Mouse (Mus musculus): ENCODE results near the gene Elk3. TPM values are rescaled to one million over a fixed set of nuclear protein-coding genes. Genes with fewer than 3 reads are reported as not detected.

Elk3 gene
- total RNA-seq (2023), result 10 to 100 TPM; 59.8 to 60.2 TPM

DNA sequence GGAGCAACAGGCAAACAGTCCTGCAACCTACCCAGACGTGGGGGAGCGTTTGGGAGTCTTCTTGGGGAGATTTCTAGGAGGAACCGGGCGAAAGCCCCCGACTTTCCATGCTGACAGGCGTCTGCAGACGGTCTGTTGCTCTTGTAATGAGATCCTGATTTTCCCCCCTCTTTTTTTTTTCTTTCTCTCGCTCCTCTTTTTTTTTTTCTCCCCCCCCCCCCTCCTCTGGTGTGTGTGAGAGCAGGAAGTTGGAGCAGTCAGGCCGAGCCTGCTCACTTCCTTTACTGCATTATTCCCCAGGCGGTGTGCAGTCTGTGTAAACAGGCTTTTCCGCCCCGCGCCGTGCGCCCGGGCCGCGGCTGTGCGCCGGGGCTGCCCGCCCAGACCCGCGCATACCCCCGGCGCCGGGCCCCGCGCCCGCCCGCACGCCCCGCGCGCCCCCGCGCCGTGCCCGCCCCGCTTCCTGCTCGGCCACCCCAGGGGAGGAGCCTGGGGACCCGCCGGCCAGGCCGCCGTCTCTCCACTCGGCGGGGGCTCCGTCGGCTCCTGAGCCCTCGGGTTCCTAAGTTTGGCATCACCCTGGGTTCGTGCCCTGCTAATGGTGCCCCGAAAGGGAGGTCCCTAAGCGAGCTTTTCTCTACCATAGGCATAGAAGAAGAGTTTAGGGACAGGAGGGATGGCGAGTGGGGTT, at the start of gene Elk3:
Gene Elk3, minus strand, starts transcription at position 415 of the 691 bp plus-strand sequence.

Other genes with a start within 250 kb of the Elk3 start
- under 1 TPM in 1 of 2 experiments, not detected in 1; 0.26 TPM for gene Cfap54, start 229.5 kb downstream of the Elk3 start, total RNA-seq (2023)
- gene Cdk17, start 150.3 kb downstream of the Elk3 start, total RNA-seq (2023), result 100 to 1,000 TPM; 110 to 121 TPM
- gene Lta4h, start 142.3 kb upstream of the Elk3 start, total RNA-seq (2023), result 100 to 1,000 TPM; 115 to 120 TPM
- gene Hal, start 177.6 kb upstream of the Elk3 start, total RNA-seq (2023), result 1 to 10 TPM; 1.3 to 2.2 TPM
- not detected for gene Amdhd1, start 228.9 kb upstream of the Elk3 start, total RNA-seq (2023)
- gene Ccdc38, start 229.5 kb upstream of the Elk3 start, total RNA-seq (2023), result 1 to 10 TPM in 1 of 2 experiments, under 1 TPM in 1; 0.23 to 2.9 TPM

Measured in T-cell, adult 66 days (primary cell).